Mouse (Mus musculus): ENCODE measurements around the gene Trip10.

Gene Trip10

DNA sequence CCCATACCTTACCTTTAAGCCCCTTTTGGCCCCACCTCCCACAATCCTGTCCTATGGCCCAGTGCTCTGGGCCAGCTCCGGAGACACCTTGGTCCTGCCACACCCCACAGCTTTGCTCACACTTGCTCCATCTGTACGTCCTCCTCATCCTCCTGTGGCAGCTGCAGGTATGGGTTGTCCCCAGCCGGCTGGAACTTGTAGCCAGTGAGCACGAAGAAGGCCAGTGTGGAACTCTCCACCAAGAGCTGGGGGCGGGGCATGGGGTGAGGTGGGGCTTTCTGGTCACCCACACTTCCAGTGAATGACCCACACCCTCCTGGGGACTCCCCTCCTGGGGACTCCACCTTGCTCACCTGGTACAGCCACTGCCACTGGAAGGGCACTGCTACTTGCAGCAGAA lies 13.5 kb upstream of the Trip10 start:
- no peak for DNase-seq

DNA sequence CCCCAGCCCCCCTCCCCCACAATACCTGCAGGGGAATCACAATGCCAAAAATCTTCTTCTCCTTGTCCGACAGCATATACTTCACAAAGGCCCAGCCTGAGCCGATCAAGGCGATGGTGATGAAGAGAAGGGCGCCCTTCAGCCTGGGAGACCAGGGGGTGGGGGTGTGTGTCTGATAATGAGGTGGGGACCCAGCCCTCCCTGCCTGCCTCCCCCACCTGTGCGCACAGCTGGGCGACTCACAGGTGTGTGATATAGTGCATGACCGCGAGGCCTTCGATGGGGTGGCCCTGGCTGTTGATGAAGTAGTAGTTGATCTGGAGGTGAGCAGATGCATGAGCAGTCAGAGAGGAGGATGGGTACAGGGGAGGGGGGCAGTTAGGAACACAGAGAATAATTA lies 12.1 kb upstream of the Trip10 start:
- DNase-seq = no peak

DNA sequence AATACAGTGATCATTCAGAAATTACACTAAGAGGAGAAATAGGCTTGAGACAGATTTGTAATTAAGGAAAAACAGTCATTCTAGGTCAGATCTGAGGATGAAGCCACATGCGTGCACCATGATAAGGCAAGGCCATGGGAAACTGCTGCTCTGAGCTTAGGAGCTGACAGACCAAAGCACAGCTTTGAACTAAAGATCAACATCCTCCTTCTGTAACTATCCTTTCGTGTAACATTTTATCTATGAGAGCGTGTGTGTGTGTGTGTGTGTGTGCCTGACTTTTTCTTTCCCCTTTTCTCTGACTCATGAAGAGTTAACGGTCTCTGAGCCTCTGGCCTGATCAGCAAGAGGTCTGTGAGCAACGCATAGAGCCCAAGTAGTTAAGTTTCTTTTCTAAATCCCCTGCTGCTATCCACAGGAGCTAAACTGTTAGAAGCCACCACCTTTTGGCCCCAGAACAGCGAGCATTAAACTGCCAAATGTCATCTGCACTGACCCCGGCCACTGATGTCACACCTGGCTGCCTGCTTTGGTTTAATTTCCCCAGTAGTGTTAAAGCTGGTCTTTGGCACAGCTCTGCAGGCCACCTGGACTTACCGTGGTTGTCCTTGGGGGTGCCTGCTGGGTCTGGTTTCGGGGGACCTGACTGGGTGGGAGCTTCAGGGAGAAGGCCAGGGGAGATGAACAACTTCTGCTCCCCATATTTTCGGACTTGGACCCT lies 5.4 kb upstream of the Trip10 start:
- DNase-seq = no peak

DNA sequence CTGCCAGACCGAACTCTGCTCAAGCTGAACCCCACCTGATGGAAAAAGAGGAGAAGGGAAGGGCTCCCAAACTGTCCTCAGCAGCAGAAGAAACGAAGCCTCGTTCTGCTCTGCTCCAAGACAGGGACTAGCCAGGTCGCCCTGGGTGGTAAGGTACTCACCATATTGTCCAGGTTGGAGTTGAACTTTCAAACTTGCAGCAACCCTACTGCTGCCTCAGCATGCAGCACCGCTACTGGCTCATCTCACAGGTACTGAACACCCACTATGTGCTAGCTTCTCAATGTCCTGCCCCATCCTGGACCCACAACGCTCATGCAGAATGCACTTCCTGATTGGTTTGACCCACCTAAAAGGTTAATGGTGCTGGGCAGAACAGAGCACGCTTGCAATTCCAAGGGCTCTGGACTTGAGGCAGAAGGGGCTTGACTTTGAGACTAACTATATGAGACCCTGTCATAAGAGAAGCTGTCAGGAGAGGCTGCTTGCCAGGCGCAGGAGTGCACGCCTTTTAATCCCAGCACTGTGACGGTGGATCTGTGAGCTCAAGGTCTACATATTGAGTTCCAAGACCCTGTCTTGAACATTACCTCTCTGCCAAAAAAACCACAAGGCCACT lies 3.8 kb upstream of the Trip10 start:
- DNase-seq = no peak

DNA sequence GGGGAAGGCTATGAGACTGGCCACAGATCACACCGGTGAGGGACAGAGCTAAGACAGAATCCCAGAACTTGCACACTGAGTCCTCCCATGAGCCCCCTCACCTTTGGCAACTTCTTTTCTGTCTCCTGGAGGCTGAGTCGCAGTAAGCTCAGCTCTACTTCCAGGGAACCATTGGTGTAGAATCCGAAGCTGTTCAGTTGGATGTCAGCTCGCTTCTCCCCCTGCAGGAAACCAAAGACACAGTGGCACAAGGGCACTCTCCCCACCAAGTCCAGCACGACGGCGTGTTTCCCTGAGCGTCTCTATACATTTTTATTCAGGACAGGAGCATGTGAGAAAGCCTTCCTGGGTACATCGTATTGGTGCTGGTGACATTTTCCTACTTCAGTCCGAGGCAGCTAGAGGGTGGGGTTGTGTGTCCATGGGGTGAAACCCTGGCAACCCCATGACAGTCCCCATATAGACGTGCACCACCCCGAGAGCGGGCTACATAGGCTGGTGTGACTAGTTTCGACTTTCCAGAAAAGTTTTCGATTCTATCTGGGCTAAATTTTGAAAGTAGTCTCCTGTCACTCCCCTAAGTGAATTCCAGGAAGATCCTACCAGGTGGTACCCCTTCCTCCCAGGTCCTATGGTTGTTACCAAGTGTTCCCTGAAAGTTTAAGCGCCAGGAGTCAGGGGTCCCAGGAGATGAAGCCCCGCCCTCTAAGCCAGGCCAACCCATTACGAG lies 2.4 kb upstream of the Trip10 start:
- DNase-seq = peak; percentile 34

DNA sequence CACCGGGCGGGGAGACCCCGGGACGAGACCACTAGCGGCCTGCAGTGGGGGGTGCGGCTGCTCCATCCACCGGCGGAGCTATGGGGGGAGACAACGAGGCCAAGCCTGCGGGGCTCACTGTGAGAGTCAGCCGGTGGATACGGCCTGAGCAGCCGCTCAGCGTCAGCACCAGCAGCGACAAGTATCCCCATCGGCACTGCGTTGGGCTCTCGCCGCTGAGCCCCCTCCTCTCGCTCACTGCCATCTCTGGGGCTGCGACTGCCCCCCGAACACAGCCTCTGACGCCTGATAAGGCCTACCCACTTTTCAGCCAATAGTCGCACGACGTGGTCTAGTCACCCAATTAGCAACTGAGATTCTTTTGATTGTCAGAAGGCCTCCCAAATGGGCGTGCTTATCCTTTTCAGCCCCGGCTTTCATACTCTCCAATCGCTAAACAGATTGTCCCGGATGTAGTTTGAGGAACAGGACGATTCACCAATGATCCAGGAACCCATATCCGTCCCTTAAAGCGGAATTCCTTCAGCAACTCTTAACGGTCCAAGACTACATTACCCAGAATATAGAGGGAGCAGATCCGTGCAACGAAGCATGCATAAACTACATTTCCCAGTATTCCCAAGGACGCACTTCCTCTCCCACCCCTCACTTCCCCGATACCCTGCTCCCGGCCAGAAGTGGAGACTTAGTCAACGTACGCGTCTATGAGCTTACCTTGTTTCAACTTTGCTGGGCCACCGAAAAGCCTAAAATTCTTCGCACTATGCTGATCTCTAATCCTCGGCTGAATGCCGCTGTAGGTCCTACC lies 1.7 kb upstream of the Trip10 start:
- peak; percentile 96 for DNase-seq

DNA sequence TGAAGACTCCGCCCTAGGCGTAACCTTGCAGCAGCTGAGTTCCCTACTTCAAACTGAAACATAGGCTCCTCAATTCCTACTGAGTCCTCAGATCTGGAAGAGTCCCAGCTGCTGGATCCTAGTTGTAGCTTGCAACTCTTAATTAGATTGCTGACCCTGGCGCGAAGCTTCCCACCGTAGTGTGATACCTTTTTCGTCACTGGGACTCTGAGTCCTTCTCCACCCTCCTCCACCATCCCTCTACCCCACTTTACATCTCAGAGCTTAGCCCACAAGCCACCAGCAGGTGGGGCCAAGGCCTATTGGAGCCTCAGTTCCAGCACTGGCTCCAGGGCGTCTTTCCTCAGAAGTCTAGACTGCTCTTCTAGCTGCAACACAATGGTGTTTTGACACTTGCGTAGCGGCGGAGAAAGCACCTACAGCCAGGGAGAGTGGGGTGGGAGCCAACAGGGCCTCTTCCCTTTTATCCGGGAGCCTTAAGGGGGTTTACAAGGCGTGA lies 1.0 kb upstream of the Trip10 start, which contains the start of gene Gpr108:
TSS of gene Gpr108 (minus strand) at position 246 of the 499 bp plus-strand sequence.
- peak; percentile 95 for DNase-seq

DNA sequence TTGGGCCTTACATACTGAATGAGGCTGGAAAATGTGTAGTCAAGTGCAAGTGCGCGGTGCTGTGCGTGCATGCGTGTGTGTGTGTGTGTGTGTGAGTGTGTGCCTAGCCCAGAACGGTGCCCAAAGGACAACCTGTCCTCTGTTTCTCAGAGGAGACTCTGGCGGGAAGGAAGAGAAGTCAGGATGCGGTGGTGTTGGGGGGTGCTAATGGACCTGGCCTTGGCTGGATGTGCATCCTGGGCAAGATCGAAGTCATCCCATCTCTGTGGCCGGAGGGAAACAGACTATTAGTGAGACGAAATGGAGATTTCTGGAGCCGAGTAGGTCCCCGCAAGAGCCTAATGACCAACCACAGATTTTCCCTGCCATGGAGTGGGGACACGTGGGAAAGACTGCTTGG lies 484 bp upstream of the Trip10 start:
- peak; percentile 32 for DNase-seq

DNA sequence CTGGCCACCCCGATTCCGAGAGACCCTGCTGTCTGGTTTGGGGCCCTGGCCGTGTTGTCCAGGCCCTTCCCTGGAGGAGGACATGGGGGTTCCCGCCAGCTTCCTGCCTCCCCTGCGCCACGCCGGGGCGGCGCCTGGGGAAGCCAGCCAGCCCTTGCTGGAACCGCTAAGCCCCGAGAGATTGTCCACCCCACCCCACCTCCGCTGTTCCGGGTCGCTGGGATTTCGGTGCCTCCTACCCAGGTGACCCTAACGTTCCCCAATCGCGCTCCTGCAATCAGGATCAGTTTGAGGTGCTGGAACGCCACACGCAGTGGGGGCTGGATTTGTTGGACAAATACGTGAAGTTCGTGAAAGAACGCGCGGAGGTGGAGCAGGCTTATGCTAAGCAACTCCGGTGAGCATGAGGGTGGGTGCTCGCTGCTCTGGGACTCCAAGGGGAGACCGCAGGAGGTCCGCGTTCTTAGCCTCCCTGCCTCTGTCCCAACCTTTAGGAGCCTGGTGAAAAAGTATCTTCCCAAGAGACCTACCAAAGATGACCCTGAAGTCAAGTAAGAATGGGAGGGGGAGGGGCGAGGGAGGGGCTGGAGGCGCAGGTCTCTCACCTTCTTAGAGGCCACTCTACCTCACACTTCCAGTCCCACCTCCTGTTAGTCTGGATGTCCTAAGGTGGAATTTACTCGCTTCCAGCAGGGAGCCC lies 1.4 kb downstream of the Trip10 start:
- peak; percentile 71 for DNase-seq

DNA sequence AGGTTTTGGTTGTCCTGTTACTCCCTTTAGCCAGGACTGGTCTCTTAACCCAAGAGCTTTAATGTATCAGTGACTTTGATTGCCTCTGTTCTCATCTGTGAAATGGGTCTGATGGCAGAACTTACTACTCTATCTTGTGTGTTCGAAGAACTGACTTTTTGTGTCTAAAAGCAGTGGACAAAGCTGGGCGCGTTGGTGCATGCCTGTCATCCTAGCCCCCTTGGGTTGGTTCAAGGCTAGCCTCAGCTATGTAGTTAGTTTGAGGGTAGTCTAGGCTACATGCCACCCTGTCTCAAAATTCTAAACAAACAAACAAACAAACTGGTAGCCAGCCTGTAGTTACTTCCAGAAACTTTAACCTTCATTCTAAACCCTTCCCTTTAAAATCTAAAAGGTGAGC lies 2.2 kb downstream of the Trip10 start:
- DNase-seq = no peak

DNA sequence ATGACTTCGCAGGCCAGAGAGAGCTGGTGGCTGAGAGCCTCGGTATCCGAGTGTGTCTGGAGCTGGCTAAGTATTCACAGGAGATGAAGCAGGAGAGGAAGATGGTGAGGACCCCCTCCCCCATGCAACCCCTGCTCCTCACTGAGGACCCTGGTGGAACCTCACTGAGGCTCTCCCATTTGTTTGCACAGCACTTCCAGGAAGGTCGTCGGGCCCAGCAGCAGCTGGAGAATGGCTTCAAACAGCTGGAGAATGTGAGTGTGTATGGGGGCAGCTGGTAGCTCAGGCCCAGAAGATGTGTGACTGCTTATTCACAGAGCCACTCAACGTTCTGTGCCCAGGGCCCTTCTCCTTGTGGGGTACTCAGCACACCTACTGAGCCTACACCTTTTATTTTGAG lies 4.1 kb downstream of the Trip10 start:
- no peak for DNase-seq

DNA sequence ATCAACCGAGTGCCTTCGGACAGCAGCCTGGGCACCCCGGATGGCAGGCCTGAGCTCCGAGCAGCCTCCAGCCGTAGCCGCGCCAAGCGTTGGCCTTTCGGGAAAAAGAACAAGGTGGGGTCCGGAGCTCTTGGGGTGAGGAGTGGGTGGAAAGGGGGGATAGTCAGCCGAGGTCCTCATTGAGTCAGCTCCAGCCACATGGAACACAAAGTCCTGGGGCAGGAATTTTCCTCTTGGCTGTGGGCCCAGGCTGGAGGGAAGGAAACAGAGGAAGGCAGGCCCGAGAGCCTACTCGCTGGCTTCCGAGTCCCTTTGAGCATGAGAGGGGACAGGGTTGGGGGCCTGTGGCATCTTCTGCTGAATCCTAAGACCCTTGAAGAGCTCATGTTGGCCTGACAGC lies 6.1 kb downstream of the Trip10 start:
- no peak for DNase-seq

DNA sequence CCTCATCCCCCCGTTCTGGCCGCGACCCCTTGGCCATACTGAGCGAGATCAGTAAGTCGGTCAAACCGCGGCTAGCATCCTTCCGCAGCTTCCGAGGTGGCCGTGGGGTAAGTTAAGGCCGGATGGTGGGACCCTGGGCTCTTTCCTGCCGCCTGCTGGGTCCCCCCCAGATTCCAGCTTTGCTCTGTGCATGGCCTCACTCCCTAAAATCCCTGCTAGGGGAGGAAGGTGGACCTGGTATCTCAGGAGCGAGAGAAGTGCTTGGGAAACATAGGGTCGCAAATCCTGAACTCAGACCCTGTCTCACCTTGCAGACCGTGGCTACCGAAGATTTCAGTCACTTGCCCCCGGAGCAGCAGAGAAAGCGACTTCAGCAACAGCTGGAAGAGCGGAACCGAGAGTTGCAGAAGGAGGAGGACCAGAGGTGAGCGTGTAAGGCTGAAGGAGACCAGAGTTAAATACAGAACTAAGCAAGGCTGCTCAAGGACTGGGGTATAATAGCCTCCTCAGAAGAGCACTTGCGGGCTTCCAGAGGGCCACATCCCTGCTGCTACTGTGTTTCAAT lies 7.7 kb downstream of the Trip10 start:
- no peak for DNase-seq

DNA sequence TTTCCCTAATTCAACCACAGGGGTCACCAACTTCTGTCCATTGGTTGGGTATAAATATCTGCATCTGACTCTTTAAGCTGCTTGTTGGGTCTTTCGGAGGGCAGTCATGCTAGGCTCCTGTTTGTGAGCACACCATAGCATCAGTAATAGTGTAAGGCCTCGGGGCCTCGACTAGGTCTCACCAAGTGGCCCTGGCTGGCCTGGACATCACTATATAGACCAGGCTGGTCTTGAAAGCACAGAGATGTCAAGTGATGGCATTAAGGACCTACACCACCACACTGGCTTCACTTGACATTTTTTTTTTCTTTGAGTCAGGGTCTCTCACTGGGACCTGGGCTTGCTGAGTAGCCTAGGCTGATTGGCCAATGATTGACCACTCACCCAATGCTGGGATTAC lies 8.9 kb downstream of the Trip10 start:
- DNase-seq = no peak

DNA sequence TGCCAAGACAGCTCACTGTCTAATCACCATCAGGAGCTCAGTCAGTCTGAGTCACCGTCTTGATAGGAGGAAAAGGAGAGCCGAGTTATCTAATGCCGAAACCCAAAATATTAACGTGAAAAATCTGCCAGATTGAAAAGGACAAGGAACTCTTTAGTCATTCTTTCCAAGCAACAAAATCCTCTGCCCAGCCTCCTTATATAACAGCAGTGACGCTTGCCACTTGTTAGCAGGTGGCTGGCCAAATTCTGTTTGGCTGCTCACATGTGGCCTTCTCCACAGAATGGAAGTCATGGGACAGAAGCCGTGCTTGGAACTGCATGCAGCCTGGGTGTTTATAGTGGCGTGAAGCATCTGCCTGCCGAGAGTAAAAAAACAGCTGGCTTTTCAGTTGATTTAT lies 10.5 kb downstream of the Trip10 start:
- DNase-seq = no peak

DNA sequence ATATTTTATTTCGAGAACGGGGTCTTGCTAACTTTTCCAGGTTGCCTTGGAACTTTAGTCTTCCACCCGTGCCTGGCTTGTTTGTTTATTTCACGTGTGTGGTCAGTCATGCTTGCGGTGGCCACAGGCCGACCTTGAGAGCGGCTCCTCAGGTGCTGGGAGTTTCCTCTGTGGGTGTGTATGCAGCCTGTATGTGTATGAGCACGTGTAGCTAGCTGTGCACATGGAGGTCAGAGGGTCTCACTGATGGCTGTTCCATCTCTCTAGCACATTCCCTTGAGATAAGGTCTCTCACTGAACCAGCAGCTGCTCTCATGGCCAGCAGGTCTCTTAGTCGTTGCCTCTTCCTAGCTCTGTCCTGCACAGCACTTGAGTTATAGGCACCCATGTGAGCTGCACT lies 11.1 kb downstream of the Trip10 start:
- no peak for DNase-seq

DNA sequence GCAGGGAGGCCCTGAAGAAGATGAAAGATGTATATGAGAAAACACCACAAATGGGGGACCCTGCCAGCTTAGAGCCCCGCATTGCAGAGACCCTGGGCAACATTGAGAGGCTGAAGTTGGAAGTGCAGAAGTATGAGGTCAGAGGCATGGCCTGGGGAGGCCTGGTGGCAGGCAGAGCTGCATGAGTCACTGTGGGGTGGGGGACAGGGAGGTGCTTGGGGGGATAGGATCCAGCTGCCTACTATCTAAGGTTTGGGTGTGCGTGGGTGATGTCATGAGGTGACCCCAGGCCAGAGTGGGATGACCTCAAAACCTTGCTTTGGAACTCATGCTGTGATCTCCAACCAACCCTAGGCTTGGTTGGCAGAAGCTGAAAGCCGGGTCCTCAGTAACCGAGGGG lies 12.0 kb downstream of the Trip10 start:
- no peak for DNase-seq

DNA sequence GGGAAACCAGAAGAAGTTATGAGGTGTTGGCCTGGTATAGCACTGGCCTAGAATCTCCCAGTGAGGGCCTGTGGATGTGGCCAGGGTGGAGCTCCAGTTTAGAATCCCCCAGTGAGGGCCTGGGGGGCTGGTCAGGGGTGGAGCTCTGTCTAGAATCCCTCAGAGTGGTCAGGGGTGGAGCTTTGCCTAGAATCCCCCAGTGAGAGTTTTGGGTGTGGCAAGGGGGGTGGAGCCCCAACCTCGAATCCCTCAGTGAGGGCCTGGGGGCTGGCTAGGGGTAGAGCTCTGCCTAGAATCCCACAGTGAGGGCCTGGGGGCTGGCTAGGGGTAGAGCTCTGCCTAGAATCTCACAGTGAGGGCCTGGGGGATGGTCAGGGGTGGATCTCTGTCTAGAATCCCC lies 12.5 kb downstream of the Trip10 start:
- DNase-seq = no peak

DNA sequence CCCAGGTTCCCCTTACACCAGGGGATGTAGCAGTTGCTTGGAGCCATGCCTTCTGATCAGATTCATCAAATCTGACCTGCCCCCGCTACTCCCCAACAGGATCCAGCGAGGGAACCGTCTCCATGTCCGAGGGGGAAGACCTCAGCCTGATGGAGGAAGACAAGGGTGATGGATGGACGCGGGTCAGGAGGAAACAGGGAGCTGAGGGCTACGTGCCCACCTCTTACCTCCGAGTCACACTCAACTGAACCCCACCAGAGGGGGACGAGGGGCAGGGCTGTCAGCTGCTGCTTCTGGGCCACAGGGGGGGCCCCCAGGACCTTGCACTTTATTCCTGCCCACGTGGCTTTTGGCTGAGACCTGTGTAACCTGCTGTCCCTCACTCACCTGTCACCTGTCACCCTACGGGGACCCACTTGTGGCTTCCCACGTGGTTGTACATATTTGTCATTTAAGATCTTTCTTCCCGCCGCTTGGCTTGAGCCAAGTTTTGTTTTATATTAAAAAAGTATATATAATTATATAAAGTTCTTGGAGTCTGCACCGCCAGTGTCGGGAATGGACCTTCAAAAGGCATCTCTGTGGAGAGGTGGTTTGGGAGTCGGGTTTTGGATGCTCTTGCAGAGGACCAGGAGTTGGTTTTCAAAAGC lies 13.8 kb downstream of the Trip10 start:
- DNase-seq = no peak

DNA sequence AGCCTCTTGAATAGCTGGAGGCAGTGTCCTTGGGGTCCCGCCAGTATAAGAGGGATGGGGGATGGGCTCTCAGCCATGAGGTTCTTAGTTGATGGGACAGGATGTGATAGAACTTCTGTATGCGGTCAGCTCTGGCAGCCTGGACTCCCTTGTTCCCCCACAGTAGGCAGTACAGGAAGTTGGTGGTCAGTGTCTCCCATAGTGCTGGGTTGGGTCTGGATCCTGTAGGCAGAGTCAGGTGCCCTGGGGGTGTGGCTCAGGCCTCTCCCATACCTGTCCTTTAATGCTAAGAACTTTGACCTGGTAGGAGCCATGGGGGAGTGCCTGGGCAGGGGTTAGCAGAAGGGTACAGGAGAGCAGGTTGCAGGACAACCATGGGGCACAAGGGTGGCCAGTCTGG lies 14.9 kb downstream of the Trip10 start:
- no peak for DNase-seq
